Mouse (Mus musculus) forebrain, embryonic 10.5 days (tissue): ENCODE results near the gene Srrt. TPM values are rescaled to one million over a fixed set of nuclear protein-coding genes. Genes with fewer than 3 reads are reported as not detected.
A peak's percentile ranks its signal among the peaks of the same experiment; 100 is the strongest.

Source experiments
- DNase-seq: peaks from one replicate; pipeline ENCODE4 v3.0.0-alpha.2; 2017; ENCODE audit warnings: low spot score; ENCODE audit errors: extremely low spot score
- H3K27ac ChIP-seq: fragments of 300-500 bp; sonication (generic); 2 replicates; pipeline ENCODE4 v1.5.1; 2016; ENCODE audit warnings: mild to moderate bottlenecking
- H3K27me3 ChIP-seq: fragments of 300-500 bp; sonication (generic); 2 replicates; pipeline ENCODE4 v1.6.1; 2016; ENCODE audit warnings: mild to moderate bottlenecking; ENCODE audit not compliant: poor library complexity, severe bottlenecking
- H3K36me3 ChIP-seq: fragments of 300-500 bp; sonication (generic); replicated peaks from 2 replicates; pipeline ENCODE4 v1.6.1; 2016; ENCODE audit warnings: mild to moderate bottlenecking, moderate library complexity
- H3K4me1 ChIP-seq: fragments of 300-500 bp; sonication (generic); 2 replicates; pipeline ENCODE4 v1.6.1; 2016
- H3K4me3 ChIP-seq: fragments of 300-500 bp; sonication (generic); 2 replicates; pipeline ENCODE4 v1.5.1; 2016; ENCODE audit warnings: mild to moderate bottlenecking, moderate library complexity
- H3K9me3 ChIP-seq: fragments of 300-500 bp; sonication (generic); 2 replicates; pipeline ENCODE4 v1.6.1; 2016; ENCODE audit warnings: mild to moderate bottlenecking, moderate library complexity
- WGBS: fragments of 180-500 bp; shearing (Covaris S2); methylation state at CpG from one replicate; pipeline ENCODE4 v1.1.7; 2016; 5-methylcytosine and 5-hydroxymethylcytosine counted together
- polyA plus RNA-seq: library from polyadenylated mRNA; unstranded; fragments of >200 nt; fragmentation: Nextera tagmentation; extraction: Ambion mirVana; gene quantifications from 2 replicates; pipeline ENCODE4 v1.2.1, GENCODE M21; 2016

Srrt gene
- 205 and 209 TPM in 2 replicates for polyA plus RNA-seq

DNA sequence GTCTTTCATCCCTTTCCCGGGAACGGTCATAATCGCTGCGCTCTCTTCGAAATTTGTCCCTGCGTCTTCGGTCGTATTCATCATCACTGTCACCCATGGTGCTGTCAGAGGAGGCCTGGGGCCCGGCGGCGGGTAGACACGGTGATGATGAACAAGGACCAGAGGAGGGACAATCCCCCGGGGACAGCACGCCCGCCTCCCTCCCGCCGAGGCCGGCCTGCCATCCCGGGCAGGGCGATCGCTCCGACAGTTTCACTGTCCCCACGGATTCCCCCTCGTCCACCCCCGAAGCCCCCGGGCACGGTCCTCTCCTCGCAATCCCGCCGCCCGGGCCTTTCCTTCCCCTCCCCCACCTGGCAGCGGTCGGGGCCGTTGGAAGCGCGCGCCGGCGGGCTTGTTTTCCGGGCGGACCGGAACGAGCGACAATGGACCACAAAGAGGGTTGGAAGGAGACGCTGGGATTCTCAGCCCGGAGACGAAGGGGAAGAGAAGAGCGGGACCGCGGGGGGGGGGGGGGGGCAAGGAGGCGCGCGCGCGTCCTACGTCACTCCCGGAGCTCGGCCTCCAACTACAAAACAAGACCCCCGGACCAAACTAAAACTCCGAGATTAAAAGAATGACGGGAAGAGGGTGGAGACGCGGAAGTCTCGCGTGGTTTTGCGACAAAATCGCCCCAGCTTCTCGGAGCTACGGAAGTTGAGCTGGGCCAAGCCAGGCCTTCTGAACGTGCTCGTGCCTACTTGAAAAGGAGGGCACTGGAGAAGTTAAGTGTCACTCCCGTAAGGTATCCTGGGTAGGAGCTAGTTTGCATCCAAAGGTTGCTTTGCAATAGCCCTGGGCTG, at the start of gene Srrt:
TSS of gene Srrt (minus strand) at position 604 of the 842 bp plus-strand sequence.
- Histone ChIP-seq H3K27me3 (no peaks in the 10 kb centered on the region), H3K9me3 (peaks cover 7% of the 10 kb centered on the region; the same call in 1 of the 2 replicates), H3K4me3 (peak within 1 kb of the TSS; percentile 95), H3K27ac (peak within 1 kb of the TSS; percentile 97), H3K36me3 (peaks cover 79% of the 10 kb centered on the region), H3K4me1 (peaks cover 52% of the 10 kb centered on the region)
- under 1% methylated on average over 69 of the region's 72 CpGs for WGBS
- DNase-seq: peak; percentile 94

GRCm38 (mm10) chr5:137354091-137354490, 46.6 kb upstream of the Srrt start:
- WGBS: 93% methylated on average over 17 of the region's 17 CpGs
- Histone ChIP-seq H3K4me1 (peaks cover 48% of the 10 kb centered on the region), H3K36me3 (peaks cover 68% of the 10 kb centered on the region)

DNA sequence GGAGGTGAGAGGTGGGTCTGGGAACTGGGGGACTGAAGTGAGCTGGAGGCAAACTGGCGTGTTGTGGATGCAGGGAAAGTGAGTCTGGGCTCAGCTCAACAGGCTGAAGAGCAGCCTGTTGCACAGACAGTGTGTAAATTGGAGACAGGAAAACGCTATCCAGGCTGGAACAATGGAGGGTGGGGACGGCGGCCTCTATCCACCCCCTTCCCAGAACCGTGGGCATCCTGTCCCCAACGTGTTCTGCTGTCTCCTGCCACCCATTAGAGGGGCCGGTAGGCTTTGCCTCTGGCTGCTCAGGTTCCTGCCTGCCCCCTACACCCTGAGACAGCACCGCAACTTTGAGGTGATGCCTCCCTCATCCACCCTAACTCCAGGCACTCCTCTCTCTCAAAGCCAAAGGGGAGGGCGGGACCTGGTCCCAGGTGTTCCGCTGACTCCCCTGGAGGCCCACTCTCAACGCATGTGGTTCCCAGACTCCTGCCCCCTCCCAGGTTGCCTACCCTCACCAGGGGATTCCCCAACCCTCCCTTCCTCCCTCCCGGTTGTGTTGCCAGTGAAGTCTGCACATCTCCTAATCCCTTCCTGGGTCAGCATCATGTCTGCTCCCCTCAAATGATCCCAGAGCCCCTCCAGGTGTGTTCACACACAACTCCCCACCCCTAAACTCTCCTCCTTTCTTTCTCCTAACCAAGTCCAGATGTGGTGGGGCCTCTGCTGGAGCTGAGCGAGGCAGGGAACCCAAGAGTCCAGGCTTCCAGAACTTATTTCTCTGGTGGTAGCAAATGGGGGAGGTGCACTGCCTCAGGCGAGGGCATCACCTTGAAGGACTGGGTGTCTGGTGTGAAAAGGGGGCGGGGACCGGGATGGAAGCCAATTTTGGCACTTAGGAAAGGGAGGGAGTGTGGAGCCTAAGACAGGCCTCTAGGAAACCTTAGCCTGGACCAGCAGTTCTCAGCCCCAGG, 44.8 kb upstream of the Srrt start:
- Histone ChIP-seq H3K27ac (peak overlapping the region; percentile 99), H3K9me3 (no peaks in the 10 kb centered on the region), H3K4me1 (peaks cover 64% of the 10 kb centered on the region), H3K36me3 (peaks cover 51% of the 10 kb centered on the region), H3K27me3 (no peaks in the 10 kb centered on the region), H3K4me3 (peak overlapping the region; percentile 95)
- no peak for DNase-seq
- 22% methylated on average over 16 of the region's 16 CpGs for WGBS

More at GRCm38 (mm10) chr5:137354091-137354490, 46.6 kb upstream of the Srrt start:
- no peak overlapping the region for H3K27ac ChIP-seq
- H3K27me3 ChIP-seq: no peaks in the 10 kb centered on the region
- no peak for DNase-seq
- H3K4me3 ChIP-seq: no peak overlapping the region
- no peaks in the 10 kb centered on the region for H3K9me3 ChIP-seq

- H3K9me3 ChIP-seq: no peaks in the 10 kb centered on the region
- peaks cover 72% of the 10 kb centered on the region for H3K4me1 ChIP-seq
- peaks cover 42% of the 10 kb centered on the region for H3K36me3 ChIP-seq
- 9% methylated on average over 4 of the region's 4 CpGs for WGBS
- DNase-seq: no peak
- H3K27me3 ChIP-seq: no peaks in the 10 kb centered on the region
- peak overlapping the region; percentile 95 for H3K4me3 ChIP-seq
- peak overlapping the region; percentile 99 for H3K27ac ChIP-seq
Observed at GRCm38 (mm10) chr5:137351394-137351793, 43.9 kb upstream of the Srrt start.

GRCm38 (mm10) chr5:137351058-137351380, 43.5 kb upstream of the Srrt start:
- under 1% methylated on average over 8 of the region's 8 CpGs for WGBS
- peak overlapping the region; percentile 99 for H3K27ac ChIP-seq
- H3K9me3 ChIP-seq: no peaks in the 10 kb centered on the region
- peaks cover 38% of the 10 kb centered on the region for H3K36me3 ChIP-seq
- H3K27me3 ChIP-seq: no peaks in the 10 kb centered on the region
- peak; percentile 36 for DNase-seq
- peak overlapping the region; percentile 95 for H3K4me3 ChIP-seq
- peaks cover 75% of the 10 kb centered on the region for H3K4me1 ChIP-seq

GRCm38 (mm10) chr5:137350205-137351057, 43.0 kb upstream of the Srrt start:
- WGBS: under 1% methylated on average over 55 of the region's 55 CpGs
- H3K4me3 ChIP-seq: peak overlapping the region; percentile 95
- peaks cover 80% of the 10 kb centered on the region for H3K4me1 ChIP-seq
- H3K27ac ChIP-seq: peak overlapping the region; percentile 99
- no peaks in the 10 kb centered on the region for H3K9me3 ChIP-seq
- peaks cover 33% of the 10 kb centered on the region for H3K36me3 ChIP-seq
- DNase-seq: peak; percentile 45
- H3K27me3 ChIP-seq: no peaks in the 10 kb centered on the region

GRCm38 (mm10) chr5:137349384-137350204, 42.1 kb upstream of the Srrt start, which contains the start of gene Ephb4:
Gene Ephb4 (plus strand): TSS chr5:137350109.
- peaks cover 24% of the 10 kb centered on the region for H3K36me3 ChIP-seq
- peaks cover 84% of the 10 kb centered on the region for H3K4me1 ChIP-seq
- WGBS: 2% methylated on average over 30 of the region's 32 CpGs
- no peaks in the 10 kb centered on the region for H3K27me3 ChIP-seq
- H3K27ac ChIP-seq: peak within 1 kb of the TSS; percentile 99
- no peaks in the 10 kb centered on the region for H3K9me3 ChIP-seq
- peak within 1 kb of the TSS; percentile 95 for H3K4me3 ChIP-seq
- DNase-seq: peak; percentile 94

GRCm38 (mm10) chr5:137348482-137349383, 41.3 kb upstream of the Srrt start:
- H3K9me3 ChIP-seq: no peaks in the 10 kb centered on the region
- peak overlapping the region; percentile 95 for H3K4me3 ChIP-seq
- peak; percentile 55 for DNase-seq
- H3K36me3 ChIP-seq: peaks cover 16% of the 10 kb centered on the region
- H3K27ac ChIP-seq: peak overlapping the region; percentile 99
- under 1% methylated on average over 33 of the region's 33 CpGs for WGBS
- H3K27me3 ChIP-seq: no peaks in the 10 kb centered on the region
- peaks cover 77% of the 10 kb centered on the region for H3K4me1 ChIP-seq

DNA sequence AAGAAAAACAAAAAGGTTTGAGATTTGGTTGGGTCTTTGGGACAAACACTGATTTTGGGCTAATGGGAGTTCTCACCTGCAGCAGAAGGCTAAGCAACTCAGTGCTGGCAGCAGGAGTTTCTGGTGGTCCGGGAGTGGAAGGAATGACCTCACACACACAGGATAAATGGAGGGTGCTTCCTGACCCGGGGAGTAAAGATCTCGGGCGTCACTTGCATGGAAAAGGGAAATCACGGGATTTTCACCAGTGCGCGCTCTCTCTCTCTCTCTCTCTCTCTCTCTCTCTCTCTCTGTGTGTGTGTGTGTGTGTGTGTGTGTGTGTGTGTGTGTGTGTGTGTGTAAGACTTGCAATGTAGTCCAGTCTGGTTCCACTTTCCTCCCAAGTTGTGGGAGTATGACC, 40.4 kb upstream of the Srrt start:
- peaks cover 9% of the 10 kb centered on the region for H3K36me3 ChIP-seq
- DNase-seq: no peak
- H3K9me3 ChIP-seq: no peaks in the 10 kb centered on the region
- peaks cover 69% of the 10 kb centered on the region for H3K4me1 ChIP-seq
- peak overlapping the region; percentile 99 for H3K27ac ChIP-seq
- peak overlapping the region; percentile 95 for H3K4me3 ChIP-seq
- H3K27me3 ChIP-seq: no peaks in the 10 kb centered on the region
- whole genome bisulfite sequencing: 18% methylated on average over 7 of the region's 7 CpGs

- 90% methylated on average over 4 of the region's 4 CpGs for WGBS
- no peaks in the 10 kb centered on the region for H3K9me3 ChIP-seq
- H3K27me3 ChIP-seq: no peaks in the 10 kb centered on the region
- no peak overlapping the region for H3K4me3 ChIP-seq
- no peak for DNase-seq
- peaks cover under 1% of the 10 kb centered on the region; the same call in 1 of the 2 replicates for H3K36me3 ChIP-seq
- peaks cover 60% of the 10 kb centered on the region for H3K4me1 ChIP-seq
- no peak overlapping the region for H3K27ac ChIP-seq
Observed at GRCm38 (mm10) chr5:137346983-137347382, 39.5 kb upstream of the Srrt start.
